Mouse (Mus musculus): ENCODE results near the gene Fam19a4.
"Not testable (repeated sequence)": the region's sequence is repeated elsewhere in the genome, so short reads cannot be mapped to it uniquely, and the experiment has no call there.

Gene Fam19a4

GRCm38 (mm10) chr6:96944796-96945195 lies 115.4 kb downstream of the Fam19a4 start:
- no peak for DNase-seq (ENCODE audit: low read depth, low spot score)

GRCm38 (mm10) chr6:96935776-96936175 lies 124.4 kb downstream of the Fam19a4 start:
- no peak for DNase-seq (ENCODE audit: low read depth, low spot score)

GRCm38 (mm10) chr6:96909061-96909480 lies 151.1 kb downstream of the Fam19a4 start:
- no peak for DNase-seq (ENCODE audit: low read depth, low spot score)

GRCm38 (mm10) chr6:96877105-96877504 lies 183.1 kb downstream of the Fam19a4 start:
- DNase-seq (ENCODE audit: low read depth, low spot score), result not testable (repeated sequence)

- DNase-seq (ENCODE audit: low read depth, low spot score), result not testable (repeated sequence)
Observed at GRCm38 (mm10) chr6:96876651-96877050, 183.6 kb downstream of the Fam19a4 start.

- no peak for DNase-seq (ENCODE audit: low read depth, low spot score)
Observed at GRCm38 (mm10) chr6:96853065-96853464, 207.1 kb downstream of the Fam19a4 start.

- DNase-seq (ENCODE audit: low read depth, low spot score), result no peak
Observed at GRCm38 (mm10) chr6:96843944-96844343, 216.3 kb downstream of the Fam19a4 start.

- DNase-seq (ENCODE audit: low read depth, low spot score), result no peak
Observed at GRCm38 (mm10) chr6:96840634-96841033, 219.6 kb downstream of the Fam19a4 start.

GRCm38 (mm10) chr6:96826626-96827025 lies 233.6 kb downstream of the Fam19a4 start:
- DNase-seq (ENCODE audit: low read depth, low spot score), result no peak

- DNase-seq (ENCODE audit: low read depth, low spot score), result no peak
Observed at GRCm38 (mm10) chr6:96802981-96803380, 257.2 kb downstream of the Fam19a4 start.

GRCm38 (mm10) chr6:96798746-96799145 lies 261.5 kb downstream of the Fam19a4 start:
- no peak for DNase-seq (ENCODE audit: low read depth, low spot score)

GRCm38 (mm10) chr6:96797451-96797850 lies 262.8 kb downstream of the Fam19a4 start:
- no peak for DNase-seq (ENCODE audit: low read depth, low spot score)

Measured in embryo, embryonic 11.5 days (tissue).